Mouse (Mus musculus): ENCODE measurements around the gene Lmcd1.
"Not testable (repeated sequence)": the region's sequence is repeated elsewhere in the genome, so short reads cannot be mapped to it uniquely, and the experiment has no call there.

Lmcd1 gene

GRCm38 (mm10) chr6:112273501-112274205 lies at the start of gene Lmcd1:
TSS of gene Lmcd1 (plus strand) at chr6:112273758.
- ChIA-PET CTCF (interaction anchor here in 2 of 4 experiments (0.6 to 1.8 kb wide), 3 partner anchors 76 to 135 kb away, joined by 3 to 5 read pairs (median 4); no protein-coding TSS in a partner anchor), POLR2A (interaction anchor here in 3 of 4 experiments (0.5 to 1.0 kb wide), 4 partner anchors 10 to 494 kb away, joined by 3 read pairs; no protein-coding TSS in a partner anchor)

GRCm38 (mm10) chr6:112223877-112224632 lies 49.5 kb upstream of the Lmcd1 start:
- ChIA-PET POLR2A (no interaction called here), CTCF (no interaction called here)

DNA sequence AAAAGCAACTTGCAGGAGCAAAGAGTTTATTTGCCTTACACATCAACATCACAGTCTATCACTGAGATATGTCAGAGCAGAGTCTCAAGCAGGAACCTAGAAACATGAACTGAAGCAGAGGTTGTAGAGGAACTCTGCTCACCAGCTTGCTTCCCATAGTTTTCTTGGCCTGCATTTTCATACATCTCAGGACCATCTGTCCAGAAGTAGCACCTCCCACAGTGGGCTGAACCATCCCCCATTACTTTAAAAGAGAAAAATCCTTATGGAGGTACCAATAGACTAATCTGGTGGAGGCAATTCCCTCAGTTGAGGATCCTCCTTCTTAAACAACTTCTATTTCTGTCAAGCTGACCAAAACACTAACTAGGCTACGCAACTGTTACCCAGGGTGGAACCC lies 36.8 kb upstream of the Lmcd1 start:
- CTCF ChIA-PET, result no interaction called here
- POLR2A ChIA-PET, result no interaction called here

DNA sequence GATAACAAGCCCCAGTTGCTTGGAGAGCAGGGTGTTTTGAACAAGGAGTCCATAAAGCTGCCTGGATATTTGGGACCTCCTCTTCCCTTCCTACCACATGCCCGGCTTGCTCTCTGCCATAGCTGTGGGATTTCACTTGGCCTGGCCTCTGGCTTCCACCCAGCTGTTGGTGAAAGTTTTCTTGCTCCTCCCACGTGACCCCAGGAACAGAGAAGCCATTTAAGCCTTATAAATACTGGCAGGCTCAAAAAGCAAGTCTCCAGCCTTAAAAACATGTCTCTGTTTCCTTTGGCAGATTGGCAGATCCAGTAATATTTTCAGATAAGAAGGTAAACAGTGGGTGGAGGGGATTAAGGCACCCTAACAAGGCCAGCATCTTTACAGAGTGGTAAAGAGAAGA lies 31.3 kb upstream of the Lmcd1 start:
- ChIA-PET CTCF (interaction anchor here in 1 of 4 experiments (1.1 kb wide), 1 partner anchor 45 kb away, joined by 3 read pairs; no protein-coding TSS in a partner anchor), POLR2A (no interaction called here)

- CTCF ChIA-PET, result interaction anchor here in 1 of 4 experiments (0.5 kb wide), 1 partner anchor 255 kb away, joined by 3 read pairs; no protein-coding TSS in a partner anchor
These were observed 27.9 kb upstream of the Lmcd1 start for GRCm38 (mm10) chr6:112245639-112246038.

DNA sequence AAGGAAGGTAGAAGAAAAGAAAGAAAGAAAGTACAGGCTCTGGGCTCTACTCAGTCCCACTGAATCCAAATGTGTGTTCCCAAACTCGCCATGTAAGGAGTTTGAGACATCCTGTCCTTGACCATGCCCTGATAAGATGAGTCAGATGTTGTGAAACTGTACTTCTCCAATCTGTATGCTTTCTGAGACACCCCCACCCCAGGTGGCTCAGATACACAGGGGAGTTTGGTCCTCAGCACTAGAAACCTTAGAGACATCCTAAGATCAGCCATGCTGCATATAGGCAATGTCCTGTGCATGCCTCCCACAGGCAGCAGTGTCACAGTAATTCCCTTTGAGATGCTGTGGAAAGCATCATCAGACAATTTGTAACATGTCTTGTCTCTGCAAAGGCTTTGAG lies 26.9 kb upstream of the Lmcd1 start:
- ChIA-PET POLR2A (no interaction called here), CTCF (no interaction called here)

More at GRCm38 (mm10) chr6:112245639-112246038, 27.9 kb upstream of the Lmcd1 start:
- POLR2A ChIA-PET, result no interaction called here

DNA sequence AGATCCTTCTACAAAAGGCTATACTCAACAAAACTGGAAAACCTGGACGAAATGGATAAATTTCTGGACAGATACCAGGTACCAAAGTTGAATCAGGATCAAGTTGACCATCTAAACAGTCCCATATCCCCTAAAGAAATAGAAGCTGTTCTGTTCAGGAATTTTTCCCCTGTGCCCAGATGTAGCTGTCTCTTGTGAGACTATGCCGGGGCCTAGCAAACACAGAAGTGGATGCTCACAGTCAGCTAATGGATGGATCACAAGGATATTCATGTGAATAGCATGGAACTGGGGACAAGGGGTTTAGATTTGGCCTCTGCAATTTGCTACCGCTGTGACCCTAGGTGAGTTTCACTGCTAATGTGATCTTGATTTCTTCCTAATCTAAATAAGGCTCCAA lies 19.6 kb upstream of the Lmcd1 start:
- CTCF ChIA-PET, result not testable (repeated sequence)
- POLR2A ChIA-PET, result interaction anchor here in 2 of 4 experiments (0.6 to 0.7 kb wide), 2 partner anchors 19 to 21 kb away, joined by 3 read pairs; no protein-coding TSS in a partner anchor

GRCm38 (mm10) chr6:112254967-112255366 lies 18.6 kb upstream of the Lmcd1 start:
- POLR2A ChIA-PET, result interaction anchor here in 1 of 4 experiments (0.7 kb wide), 1 partner anchor 22 kb away, joined by 3 read pairs; no protein-coding TSS in a partner anchor
- CTCF ChIA-PET, result interaction anchor here in 1 of 4 experiments (0.7 kb wide), 1 partner anchor 205 kb away, joined by 5 read pairs; no protein-coding TSS in a partner anchor

DNA sequence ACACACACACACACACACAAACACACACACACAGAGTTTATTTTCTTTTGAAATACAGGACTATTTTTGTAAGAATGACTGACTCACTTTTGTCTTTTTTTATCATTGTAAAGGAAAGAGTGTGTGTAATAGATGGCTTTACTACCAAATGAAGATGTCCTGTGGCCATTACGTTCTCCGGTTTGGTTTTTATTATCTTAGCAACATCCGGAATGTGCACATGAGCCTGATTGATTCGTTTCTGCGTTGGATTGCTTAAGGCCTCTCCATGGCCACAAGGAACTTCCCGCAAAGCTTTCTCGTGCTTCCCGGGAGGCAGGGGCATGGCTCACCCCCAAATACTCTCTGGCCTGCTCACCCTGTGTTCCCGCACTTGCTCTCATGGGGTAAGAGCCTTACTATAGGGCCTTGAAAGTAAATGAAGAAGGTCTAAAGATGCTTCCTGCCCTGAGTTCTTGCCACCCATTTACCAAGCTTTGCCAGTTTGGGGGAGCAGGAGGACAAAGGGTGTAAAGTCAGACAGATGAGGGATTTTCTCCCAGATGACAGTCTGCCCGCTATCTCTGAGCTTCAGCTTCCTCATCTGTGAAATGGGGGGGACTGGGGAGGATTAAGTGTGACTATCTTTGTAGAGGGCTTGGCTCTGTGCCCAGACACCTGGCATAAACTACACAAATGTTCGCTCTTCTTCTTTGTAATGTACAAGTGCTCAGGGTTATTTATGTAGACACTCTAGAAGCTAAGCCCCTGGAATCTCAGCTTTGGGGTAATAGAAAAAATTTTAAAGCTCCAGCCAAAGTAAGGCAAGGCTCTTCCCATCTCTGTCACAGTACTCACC lies 18.0 kb upstream of the Lmcd1 start:
- ChIA-PET POLR2A (interaction anchor here in 1 of 4 experiments (0.6 kb wide), 1 partner anchor 542 kb away, joined by 3 read pairs; no protein-coding TSS in a partner anchor), CTCF (interaction anchor here in 1 of 4 experiments (0.7 kb wide), 1 partner anchor 206 kb away, joined by 5 read pairs; no protein-coding TSS in a partner anchor)

- CTCF ChIA-PET, result no interaction called here
- POLR2A ChIA-PET, result no interaction called here
These were observed 17.0 kb upstream of the Lmcd1 start for GRCm38 (mm10) chr6:112256599-112256998.

GRCm38 (mm10) chr6:112261089-112261488 lies 12.5 kb upstream of the Lmcd1 start:
- CTCF ChIA-PET, result no interaction called here

DNA sequence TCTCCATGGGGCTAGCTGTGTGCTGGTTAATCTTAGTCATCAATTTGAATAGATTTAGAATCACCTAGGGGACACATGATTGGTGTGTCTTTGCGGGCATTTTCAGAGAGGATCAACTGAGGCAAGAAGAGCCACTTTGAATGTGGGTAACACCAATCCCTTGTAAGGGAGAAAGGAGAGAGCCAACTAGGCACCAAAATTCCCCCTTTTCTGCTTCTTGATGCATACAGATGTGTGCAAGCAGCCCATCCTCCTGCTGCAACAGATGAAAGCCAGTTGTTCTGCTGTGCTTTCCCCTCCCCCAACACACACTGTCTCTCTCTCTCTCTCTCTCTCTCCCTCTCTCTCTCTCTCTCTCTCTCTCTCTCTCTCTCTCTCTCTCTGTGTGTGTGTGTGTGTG lies 9.2 kb upstream of the Lmcd1 start:
- ChIA-PET CTCF (interaction anchor here in 1 of 4 experiments (0.6 kb wide), 1 partner anchor 160 kb away, joined by 3 read pairs; no protein-coding TSS in a partner anchor), POLR2A (no interaction called here)

More at GRCm38 (mm10) chr6:112261089-112261488, 12.5 kb upstream of the Lmcd1 start:
- POLR2A ChIA-PET, result interaction anchor here in 1 of 4 experiments (0.7 kb wide), 1 partner anchor 33 kb away, joined by 4 read pairs; no protein-coding TSS in a partner anchor

DNA sequence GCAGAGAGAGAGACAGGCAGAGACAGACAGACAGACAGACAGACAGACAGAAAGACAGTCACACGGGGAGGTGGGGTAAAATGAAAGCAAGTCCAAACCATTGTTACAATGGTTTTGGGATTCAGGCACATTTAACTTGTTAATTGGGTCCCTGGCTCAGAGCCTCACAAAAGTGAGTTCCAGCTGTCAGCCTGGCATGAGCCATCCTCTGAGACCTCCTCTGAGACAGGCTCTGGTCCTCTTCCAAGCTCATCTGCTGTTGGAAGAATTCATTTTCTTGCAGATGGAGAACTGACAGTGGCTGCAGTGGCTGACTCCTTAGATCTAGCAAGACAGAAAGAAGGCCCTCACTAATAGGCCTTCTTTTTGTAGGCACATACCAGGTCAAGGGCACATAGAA lies 6.9 kb upstream of the Lmcd1 start:
- POLR2A ChIA-PET, result no interaction called here
- CTCF ChIA-PET, result no interaction called here

- CTCF ChIA-PET, result no interaction called here
- POLR2A ChIA-PET, result no interaction called here
These were observed 5.7 kb upstream of the Lmcd1 start for GRCm38 (mm10) chr6:112267661-112268357.

DNA sequence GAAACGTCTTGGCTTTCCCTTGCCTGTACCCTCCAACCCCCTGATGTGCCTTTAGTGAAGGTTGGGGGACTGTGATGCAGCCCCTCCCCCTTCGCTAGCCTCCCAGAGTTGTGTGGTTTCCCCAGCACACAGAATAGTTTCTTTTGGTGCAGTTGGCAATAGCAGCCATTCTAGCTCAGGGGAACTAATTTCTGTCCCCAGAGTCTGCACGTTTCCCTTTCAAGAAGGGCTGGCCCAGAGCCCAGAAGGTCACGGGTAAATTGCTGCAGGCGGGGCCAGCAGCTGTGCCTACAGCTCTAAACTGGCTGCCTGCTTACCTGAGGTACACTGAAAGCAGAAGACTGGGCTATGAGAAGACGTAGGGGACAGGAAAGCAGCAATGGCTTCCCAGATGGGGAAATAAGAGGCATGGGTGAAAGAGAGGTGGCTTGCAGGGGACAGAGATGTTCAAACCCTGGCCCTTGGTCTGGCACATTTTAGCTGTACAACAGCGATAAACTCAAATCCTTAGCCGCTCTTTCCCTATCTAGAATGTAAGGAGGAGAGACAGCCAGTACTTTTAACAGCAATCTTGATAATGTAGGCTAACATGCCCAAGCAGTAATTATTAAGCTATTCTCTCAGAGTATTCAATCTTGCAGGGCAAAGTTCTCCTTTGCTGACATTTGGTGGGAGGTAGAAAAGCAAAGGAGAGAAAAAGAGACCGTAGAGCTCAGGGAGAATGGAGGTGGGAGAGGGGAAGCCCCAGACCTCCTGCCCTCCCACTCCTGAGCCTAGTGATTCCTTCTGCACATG lies 900 bp downstream of the Lmcd1 start:
- POLR2A ChIA-PET, result interaction anchor here in 2 of 4 experiments (0.5 kb wide), 2 partner anchors 11 to 493 kb away, joined by 3 read pairs; no protein-coding TSS in a partner anchor
- CTCF ChIA-PET, result interaction anchor here in 1 of 4 experiments (1.8 kb wide), 1 partner anchor 77 kb away, joined by 5 read pairs; no protein-coding TSS in a partner anchor

DNA sequence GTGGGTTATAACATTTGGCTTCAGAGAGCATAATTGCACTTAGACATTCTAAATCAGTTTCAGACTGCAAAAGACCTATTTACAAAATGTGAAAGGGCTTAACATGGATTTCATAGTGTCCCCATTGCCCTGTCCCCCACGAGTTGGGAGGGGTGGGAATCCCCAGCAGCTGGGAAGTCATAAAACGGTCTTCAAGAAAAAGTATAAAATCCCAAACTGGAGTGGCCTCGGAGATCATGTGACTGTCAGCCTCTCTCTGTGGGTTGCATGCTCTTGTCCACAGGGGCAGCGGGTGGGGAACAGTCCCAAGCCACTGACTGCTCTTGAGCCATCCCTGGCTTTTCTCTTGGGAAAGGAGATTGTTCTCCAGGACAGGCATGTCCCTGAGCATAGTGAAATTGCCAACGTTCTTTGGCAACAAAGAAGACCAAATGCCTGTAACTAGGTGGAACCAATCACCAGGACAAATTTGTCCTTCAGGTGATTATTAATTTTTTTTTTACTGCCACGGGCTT lies 2.2 kb downstream of the Lmcd1 start:
- POLR2A ChIA-PET, result no interaction called here
- CTCF ChIA-PET, result interaction anchor here in 1 of 4 experiments (0.7 kb wide), 1 partner anchor 562 kb away, joined by 3 read pairs; no protein-coding TSS in a partner anchor

GRCm38 (mm10) chr6:112278805-112279204 lies 5.2 kb downstream of the Lmcd1 start:
- CTCF ChIA-PET, result no interaction called here

More at GRCm38 (mm10) chr6:112278805-112279204, 5.2 kb downstream of the Lmcd1 start:
- POLR2A ChIA-PET, result no interaction called here
